Mouse (Mus musculus): Measurements from ENCODE around the gene Efna3.

Gene Efna3

GRCm38 (mm10) chr3:89282291-89282643 is 40.5 kb downstream of the Efna3 start:
- DNase-seq = no peak

GRCm38 (mm10) chr3:89281579-89282290 is 41.0 kb downstream of the Efna3 start:
- peak; percentile 93 for DNase-seq

GRCm38 (mm10) chr3:89280606-89281511 is 41.9 kb downstream of the Efna3 start, which contains the start of gene Efna1:
TSS of gene Efna1 (minus strand) at chr3:89281142.
- peak; percentile 70 for DNase-seq

- DNase-seq = peak; percentile 53
Observed at GRCm38 (mm10) chr3:89280050-89280605, 42.6 kb downstream of the Efna3 start.

GRCm38 (mm10) chr3:89279153-89279890 is 43.4 kb downstream of the Efna3 start:
- peak; percentile 88 for DNase-seq

- no peak for DNase-seq
Observed at GRCm38 (mm10) chr3:89278643-89279042, 44.1 kb downstream of the Efna3 start.

- no peak for DNase-seq
Observed at GRCm38 (mm10) chr3:89278107-89278506, 44.7 kb downstream of the Efna3 start.

- no peak for DNase-seq
Observed at GRCm38 (mm10) chr3:89277281-89278021, 45.3 kb downstream of the Efna3 start.

- no peak for DNase-seq
Observed at GRCm38 (mm10) chr3:89276061-89276460, 46.7 kb downstream of the Efna3 start.

GRCm38 (mm10) chr3:89271760-89272159 is 51.0 kb downstream of the Efna3 start:
- DNase-seq = no peak

- DNase-seq = no peak
Observed at GRCm38 (mm10) chr3:89270891-89271290, 51.9 kb downstream of the Efna3 start.

- peak; percentile 87 for DNase-seq
Observed at GRCm38 (mm10) chr3:89270051-89270755, 52.6 kb downstream of the Efna3 start, which contains the start of gene Slc50a1. TSS of gene Slc50a1 (minus strand) at chr3:89270570.

GRCm38 (mm10) chr3:89268916-89269315 is 53.8 kb downstream of the Efna3 start:
- DNase-seq = no peak

- DNase-seq = peak; percentile 93
Observed at GRCm38 (mm10) chr3:89266439-89266893, 56.3 kb downstream of the Efna3 start.

Measured in embryo, embryonic 11 days (tissue).